ENCODE assay signal across 13 mouse cellular contexts in genomic region chr16:94250640-94251349, GRCm38 (mm10).
DNase-seq lines count a peak whose midpoint lies in the region; ATAC-seq and TF ChIP-seq lines count a peak whose summit lies in the region.
"Had no signal": no experiment of that assay in that cellular context is flagged by ENCODE, and none has a peak within 500 bp of the region (broad histone marks: within the 10 kb centered on the region; RNA-seq: fewer than 3 reads in every experiment).

No protein-coding gene starts in this region.

- no peak overlapping the region for H3K4me3 ChIP-seq in hindbrain, embryonic 10.5 days
- no peak overlapping the region for H3K4me3 ChIP-seq in hindbrain, embryonic 12.5 days
- 0 out of 2 replicates have a peak overlapping the region, but pooled peaks have one; percentile 19 for H3K4me3 ChIP-seq in lung, postnatal 0 days (ENCODE audit: low read depth, low read length)
- H3K4me3 ChIP-seq in intestine, postnatal 0 days (ENCODE audit: low read depth, low read length) = no peak overlapping the region
- H3K4me3 ChIP-seq in stomach, embryonic 14.5 days (ENCODE audit: low read depth, low read length) = no peak overlapping the region
- H3K4me3 ChIP-seq: erythroblast, embryonic 14.5 days had no signal

- H3K4me1 ChIP-seq in hindbrain, embryonic 10.5 days (replicated peaks) = peaks cover 29% of the 10 kb centered on the region
- peaks cover 21% of the 10 kb centered on the region; the same call in 1 of the 2 replicates for H3K4me1 ChIP-seq in hindbrain, embryonic 12.5 days
- no peaks in the 10 kb centered on the region for H3K4me1 ChIP-seq in lung, postnatal 0 days (ENCODE audit: insufficient read depth, low read depth, low read length)
- H3K4me1 ChIP-seq in intestine, postnatal 0 days (replicated peaks; ENCODE audit: control insufficient read depth, insufficient read depth, low read length) = no peaks in the 10 kb centered on the region
- H3K4me1 ChIP-seq in stomach, embryonic 14.5 days (ENCODE audit: control insufficient read depth, insufficient read depth, low read length) = peaks cover 16% of the 10 kb centered on the region

- no peak for DNase-seq in hindbrain, embryonic 10.5 days (ENCODE audit: low spot score)
- no peak for DNase-seq in lung, postnatal 0 days (ENCODE audit: low spot score)
- no peak for DNase-seq in lung, postnatal 4 days
- no peak for DNase-seq in spleen, postnatal 14 days (ENCODE audit: low spot score in 2 of 2)
- DNase-seq: cerebellum, adult 8-10 months; gastrocnemius, postnatal 25 days; heart, postnatal 36 days; thymus, adult 18-20 months had no signal

- no peak overlapping the region for H3K9ac ChIP-seq in hindbrain, embryonic 12.5 days
- no peak overlapping the region for H3K9ac ChIP-seq in lung, postnatal 0 days (replicated peaks; ENCODE audit: low read depth)
- no peak overlapping the region for H3K9ac ChIP-seq in intestine, postnatal 0 days (ENCODE audit: low read depth, low read length)
- no peak overlapping the region for H3K9ac ChIP-seq in stomach, embryonic 14.5 days (replicated peaks; ENCODE audit: low read depth, low read length)

- WGBS in hindbrain, embryonic 10.5 days = 83% methylated on average over 15 of the region's 15 CpGs
- 74% methylated on average over 15 of the region's 15 CpGs for WGBS in hindbrain, embryonic 12.5 days
- WGBS in lung, postnatal 0 days = 75% methylated on average over 15 of the region's 15 CpGs
- WGBS in intestine, postnatal 0 days = 78% methylated on average over 15 of the region's 15 CpGs
- WGBS in stomach, embryonic 14.5 days = 75% methylated on average over 15 of the region's 15 CpGs

- H3K4me2 ChIP-seq in hindbrain, embryonic 12.5 days (replicated peaks) = no peak overlapping the region
- H3K4me2 ChIP-seq in lung, postnatal 0 days (replicated peaks; ENCODE audit: low read depth, low read length) = peak overlapping the region; percentile 42
- H3K4me2 ChIP-seq in intestine, postnatal 0 days (replicated peaks; ENCODE audit: low read depth) = peak overlapping the region; percentile 47
- H3K4me2 ChIP-seq in stomach, embryonic 14.5 days (replicated peaks; ENCODE audit: low read depth, low read length) = peak overlapping the region; percentile 27; the same call in 1 of the 2 replicates

- H3K36me3 ChIP-seq in hindbrain, embryonic 10.5 days = no peaks in the 10 kb centered on the region
- H3K36me3 ChIP-seq in hindbrain, embryonic 12.5 days = no peaks in the 10 kb centered on the region
- H3K36me3 ChIP-seq in lung, postnatal 0 days (ENCODE audit: insufficient read depth, low read length) = no peaks in the 10 kb centered on the region
- H3K36me3 ChIP-seq in intestine, postnatal 0 days (ENCODE audit: control insufficient read depth, insufficient read depth) = 0 out of 2 replicates have a peak, but pooled peaks cover 3% of the 10 kb centered on the region
- no peaks in the 10 kb centered on the region for H3K36me3 ChIP-seq in stomach, embryonic 14.5 days (ENCODE audit: control insufficient read depth, insufficient read depth, low read length)

- no peak for TF ChIP-seq EP300 in lung, postnatal 0 days (IDR thresholded peaks at IDR 0.05)

- no peak for ATAC-seq in hindbrain, embryonic 12.5 days (ENCODE audit: low FRiP score)
- ATAC-seq in lung, postnatal 0 days = no peak
- ATAC-seq in intestine, postnatal 0 days = no peak
- no peak for ATAC-seq in stomach, embryonic 14.5 days (ENCODE audit: insufficient number of reproducible peaks, insufficient read depth, low FRiP score, low read depth)
- ATAC-seq: activated CD4-positive, CD25-positive, alpha-beta regulatory T cell, adult 4 months had no signal

- H3K27ac ChIP-seq in hindbrain, embryonic 10.5 days = 0 out of 2 replicates have a peak overlapping the region, but pooled peaks have one; percentile 2
- H3K27ac ChIP-seq in hindbrain, embryonic 12.5 days = no peak overlapping the region
- H3K27ac ChIP-seq in lung, postnatal 0 days (ENCODE audit: low read length) = no peak overlapping the region
- no peak overlapping the region for H3K27ac ChIP-seq in intestine, postnatal 0 days (ENCODE audit: low read depth, low read length)
- H3K27ac ChIP-seq in stomach, embryonic 14.5 days (ENCODE audit: low read length) = no peak overlapping the region

- no peaks in the 10 kb centered on the region for H3K9me3 ChIP-seq in hindbrain, embryonic 10.5 days
- H3K9me3 ChIP-seq in hindbrain, embryonic 12.5 days (replicated peaks) = no peaks in the 10 kb centered on the region
- no peaks in the 10 kb centered on the region for H3K9me3 ChIP-seq in lung, postnatal 0 days (ENCODE audit: low read length)
- no peaks in the 10 kb centered on the region for H3K9me3 ChIP-seq in intestine, postnatal 0 days (ENCODE audit: control insufficient read depth)
- H3K9me3 ChIP-seq in stomach, embryonic 14.5 days (ENCODE audit: control insufficient read depth, low read depth, low read length) = no peaks in the 10 kb centered on the region

- TF ChIP-seq CTCF in lung, postnatal 0 days (IDR thresholded peaks at IDR 0.05) = no peak
- no peak for TF ChIP-seq CTCF in intestine, postnatal 0 days (IDR thresholded peaks at IDR 0.05; ENCODE audit: low read depth)

- peaks cover 6% of the 10 kb centered on the region; the same call in 1 of the 2 replicates for H3K27me3 ChIP-seq in hindbrain, embryonic 10.5 days (ENCODE audit: insufficient read depth, poor library complexity, severe bottlenecking)
- H3K27me3 ChIP-seq in hindbrain, embryonic 12.5 days = 0 out of 2 replicates have a peak, but pooled peaks cover 6% of the 10 kb centered on the region
- H3K27me3 ChIP-seq in lung, postnatal 0 days (replicated peaks; ENCODE audit: insufficient read depth, low read length) = no peaks in the 10 kb centered on the region
- H3K27me3 ChIP-seq in intestine, postnatal 0 days (replicated peaks; ENCODE audit: control insufficient read depth, insufficient read depth, low read length) = no peaks in the 10 kb centered on the region
- no peaks in the 10 kb centered on the region for H3K27me3 ChIP-seq in stomach, embryonic 14.5 days (ENCODE audit: control insufficient read depth, insufficient read depth, low read length)
